Mouse (Mus musculus) lung, postnatal 0 days (tissue): ENCODE data around the gene Pih1d1.
"Not testable (repeated sequence)": the region's sequence is repeated elsewhere in the genome, so short reads cannot be mapped to it uniquely, and the experiment has no call there.

Source experiments
- CTCF ChIP-seq: IDR thresholded peaks from 2 replicates; pipeline ENCODE4 v1.5.1; 2016; ENCODE audit warnings: antibody characterized with exemption, mild to moderate bottlenecking
- EP300 ChIP-seq: IDR thresholded peaks from 2 replicates; pipeline ENCODE4 v1.6.1; 2016; ENCODE audit warnings: antibody characterized with exemption, mild to moderate bottlenecking, control low read depth

DNA sequence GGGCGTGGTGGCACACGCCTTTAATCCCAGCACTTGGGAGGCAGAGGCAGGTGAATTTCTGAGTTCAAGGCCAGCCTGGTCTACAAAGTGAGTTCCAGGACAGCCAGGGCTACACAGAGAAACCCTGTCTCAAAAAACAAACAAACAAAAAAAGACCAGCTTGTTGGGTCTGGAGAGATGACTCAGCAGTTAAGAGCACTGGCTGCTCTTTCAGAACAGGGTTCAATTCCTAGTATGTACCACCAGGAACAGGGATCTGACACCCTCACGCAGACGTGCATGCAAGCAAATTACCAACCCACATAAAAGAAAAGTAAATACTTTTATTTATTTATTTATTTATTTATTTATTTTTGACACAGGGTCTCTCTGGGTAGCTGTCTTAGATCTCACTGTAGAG lies 44.0 kb upstream of the Pih1d1 start:
- TF ChIP-seq CTCF, EP300: not testable (repeated sequence)
